Mouse (Mus musculus): ENCODE data around the gene Trf.

GRCm38 (mm10) chr9:103186747-103187146 lies 43.5 kb downstream of the Trf start:
- TF ChIP-seq CTCF (IDR thresholded peaks at IDR 0.05; ENCODE audit: low read depth) (no peak), EP300 (IDR thresholded peaks at IDR 0.05; ENCODE audit: low read depth) (no peak)

Measured in heart, postnatal 0 days (tissue).